Mouse (Mus musculus) right cerebral cortex, postnatal 25 days (tissue): ENCODE measurements around the gene Gpr33.

ENCODE experiments used
- DNase-seq: peaks from one replicate; pipeline ENCODE4 v3.0.0; 2022

Gene Gpr33

DNA sequence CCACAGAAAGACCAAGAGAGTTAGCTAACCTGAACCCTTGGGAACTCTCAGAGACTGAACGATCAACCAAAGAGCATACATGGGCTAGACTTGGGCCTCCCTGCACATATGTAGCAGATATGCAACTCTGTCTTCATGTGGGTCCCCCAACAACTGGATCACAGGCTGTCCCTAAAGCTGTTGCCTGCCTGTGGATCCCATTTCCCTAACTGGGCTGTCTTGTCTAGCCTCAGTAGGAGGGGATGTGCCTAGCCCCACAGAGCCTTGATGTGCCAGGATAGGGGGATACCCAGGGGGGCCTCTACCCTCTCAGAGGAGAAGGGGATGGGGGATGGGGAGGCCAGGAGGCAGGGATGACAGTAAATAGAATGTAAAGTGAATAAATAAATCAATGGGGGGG lies 44.2 kb downstream of the Gpr33 start:
- DNase-seq, result no peak

DNA sequence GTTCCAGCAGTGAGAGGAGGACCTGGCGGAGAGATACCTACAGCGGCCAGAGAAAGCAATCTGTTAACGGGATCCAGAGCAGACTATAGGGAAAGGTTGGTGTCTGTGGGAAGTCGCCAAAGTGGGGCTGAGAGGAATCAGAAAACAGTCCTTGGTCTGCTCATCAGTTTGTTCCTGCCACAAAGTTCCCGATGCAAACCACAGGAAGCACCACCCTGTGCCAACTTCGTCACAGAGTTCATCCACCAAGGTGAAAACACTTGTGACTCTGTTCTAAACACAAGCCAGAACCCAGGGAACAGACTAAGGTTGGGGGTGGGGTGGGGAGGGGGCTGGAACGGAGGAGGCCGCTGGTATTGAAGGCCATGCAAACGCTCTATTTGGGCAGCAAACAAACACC lies 51.3 kb downstream of the Gpr33 start:
- no peak for DNase-seq

GRCm38 (mm10) chr12:51974381-51974780 lies 53.5 kb downstream of the Gpr33 start:
- DNase-seq, result no peak
